Mouse (Mus musculus) bone marrow, adult 2 months (tissue): Measurements from ENCODE around the gene Bckdha. TPM values are rescaled to one million over a fixed set of nuclear protein-coding genes. Genes with fewer than 3 reads are reported as not detected.

Source experiments
- H3K27ac ChIP-seq: fragments of 200-500 bp; 2 replicates; pipeline ENCODE4 v1.5.1; 2012; ENCODE audit warnings: low read depth, mild to moderate bottlenecking, control low read depth, inconsistent platforms, low read length; ENCODE audit not compliant: control insufficient read depth, poor library complexity, insufficient read depth
- H3K4me1 ChIP-seq: fragments of 200-500 bp; 2 replicates; pipeline ENCODE4 v1.6.1; 2011; ENCODE audit warnings: low read length; ENCODE audit not compliant: control insufficient read depth, insufficient read depth
- H3K4me3 ChIP-seq: fragments of 200-500 bp; replicated peaks from 2 replicates; pipeline ENCODE3; 2011; ENCODE audit warnings: mild to moderate bottlenecking, low read depth, low read length, control low read depth; ENCODE audit not compliant: control insufficient read depth
- CTCF ChIP-seq: fragments of 200-500 bp; IDR thresholded peaks from 2 replicates; pipeline ENCODE4 v1.5.1; 2011; ENCODE audit warnings: low read length, control low read depth; ENCODE audit not compliant: control insufficient read depth, insufficient read depth
- POLR2A ChIP-seq: fragments of 200-500 bp; IDR thresholded peaks from 2 replicates; pipeline ENCODE4 v1.6.1; 2011; ENCODE audit warnings: low read depth, mild to moderate bottlenecking, control low read depth, low read length, borderline replicate concordance; ENCODE audit not compliant: control insufficient read depth
- WGBS: fragments of 180-500 bp; shearing (Covaris S2); methylation state at CpG from one replicate; pipeline ENCODE4 v1.1.7; 2018; 5-methylcytosine and 5-hydroxymethylcytosine counted together
- polyA plus RNA-seq: library from polyadenylated mRNA; stranded (reverse); fragments of >200 nt; gene quantifications from 2 replicates; pipeline ENCODE4 v1.2.4, GENCODE M21; 2011; ENCODE audit warnings: low replicate concordance; ENCODE audit not compliant: missing spikeins, insufficient read depth, insufficient read length

Bckdha gene
- polyA plus RNA-seq, 1 experiment = 36.1 TPM

DNA sequence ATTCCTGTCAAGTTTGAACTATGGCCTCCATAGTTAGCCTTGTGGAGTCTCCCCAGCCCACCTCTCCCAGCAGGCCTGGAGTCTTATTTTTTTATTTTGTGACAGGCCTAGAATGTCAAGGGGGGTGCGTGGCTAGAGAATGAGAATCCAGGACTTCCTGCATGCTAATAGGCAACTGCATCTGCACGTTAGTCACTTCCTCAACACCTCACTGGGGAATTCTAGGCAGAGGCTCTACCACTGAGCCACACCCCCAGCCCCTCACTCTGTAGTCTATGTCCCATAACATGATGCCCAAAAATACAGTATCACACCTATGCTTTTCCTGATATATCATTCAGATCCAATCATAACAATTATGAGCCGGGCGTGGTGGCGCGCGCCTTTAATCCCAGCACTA lies 18.2 kb upstream of the Bckdha start:
- TF ChIP-seq POLR2A = no peak
- TF ChIP-seq CTCF = no peak
- Histone ChIP-seq H3K4me3 (no peak overlapping the region), H3K27ac (no peak overlapping the region), H3K4me1 (peaks cover 10% of the 10 kb centered on the region)
- 77% methylated on average over 7 of the region's 7 CpGs for WGBS

DNA sequence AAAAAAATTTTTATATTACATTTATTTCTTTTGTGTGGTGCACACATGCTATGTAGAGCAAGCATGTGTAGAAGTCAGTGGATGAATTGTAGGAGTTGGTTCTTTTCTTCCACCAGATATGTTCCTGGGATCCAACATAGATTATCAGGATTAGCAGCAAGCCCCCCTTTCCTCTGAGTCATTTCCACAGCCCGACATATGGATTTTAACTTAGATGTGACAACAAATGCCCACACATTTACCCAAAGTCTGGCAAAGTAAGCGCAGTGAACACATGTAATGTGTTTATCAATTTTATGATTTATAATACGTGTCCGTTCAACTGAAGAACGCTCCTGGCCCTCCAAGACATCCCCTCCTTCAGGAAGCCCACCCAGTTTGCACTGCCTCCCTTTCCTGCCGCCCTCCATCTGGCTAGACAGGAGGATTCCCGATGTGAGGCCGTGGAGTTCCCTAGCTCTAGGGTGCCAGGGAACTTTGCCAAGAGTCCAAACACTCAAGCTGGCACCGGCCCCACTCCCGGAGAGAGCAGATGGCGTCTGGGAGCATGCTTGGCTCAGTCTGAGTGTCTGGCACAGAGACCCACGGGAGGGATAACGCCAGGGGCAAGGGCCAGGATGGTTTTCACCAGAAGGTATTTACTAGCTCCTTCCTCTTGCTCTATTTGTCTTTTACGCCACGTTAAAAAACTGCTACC lies 17.5 kb upstream of the Bckdha start:
- TF ChIP-seq POLR2A = no peak
- no peak for TF ChIP-seq CTCF
- H3K4me3 ChIP-seq = no peak overlapping the region
- 85% methylated on average over 15 of the region's 15 CpGs for WGBS
- peaks cover 5% of the 10 kb centered on the region for H3K4me1 ChIP-seq
- no peak overlapping the region for H3K27ac ChIP-seq

DNA sequence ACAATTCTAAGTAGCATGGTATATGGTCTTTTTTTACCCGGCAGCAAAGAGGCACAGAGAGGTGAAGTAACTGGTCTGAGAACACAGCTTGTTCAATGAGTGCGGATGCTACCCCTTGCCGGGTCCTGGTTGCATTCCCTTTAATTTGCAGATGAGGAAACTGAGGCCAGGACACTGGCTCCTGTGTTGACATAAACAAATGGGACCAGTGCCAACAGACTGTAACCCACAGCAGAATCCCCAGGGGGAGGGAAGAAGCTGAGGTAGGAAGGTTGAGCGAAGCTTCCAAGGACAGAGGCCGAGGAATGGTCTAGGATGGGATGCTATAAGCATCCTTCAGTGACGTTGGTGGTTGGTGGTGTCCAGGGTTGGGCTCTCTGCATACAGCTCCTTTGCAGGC lies 16.6 kb upstream of the Bckdha start:
- H3K4me1 ChIP-seq = peaks cover 4% of the 10 kb centered on the region
- H3K27ac ChIP-seq = no peak overlapping the region
- TF ChIP-seq CTCF = no peak
- TF ChIP-seq POLR2A = no peak
- H3K4me3 ChIP-seq = no peak overlapping the region
- WGBS = 64% methylated on average over 6 of the region's 6 CpGs

DNA sequence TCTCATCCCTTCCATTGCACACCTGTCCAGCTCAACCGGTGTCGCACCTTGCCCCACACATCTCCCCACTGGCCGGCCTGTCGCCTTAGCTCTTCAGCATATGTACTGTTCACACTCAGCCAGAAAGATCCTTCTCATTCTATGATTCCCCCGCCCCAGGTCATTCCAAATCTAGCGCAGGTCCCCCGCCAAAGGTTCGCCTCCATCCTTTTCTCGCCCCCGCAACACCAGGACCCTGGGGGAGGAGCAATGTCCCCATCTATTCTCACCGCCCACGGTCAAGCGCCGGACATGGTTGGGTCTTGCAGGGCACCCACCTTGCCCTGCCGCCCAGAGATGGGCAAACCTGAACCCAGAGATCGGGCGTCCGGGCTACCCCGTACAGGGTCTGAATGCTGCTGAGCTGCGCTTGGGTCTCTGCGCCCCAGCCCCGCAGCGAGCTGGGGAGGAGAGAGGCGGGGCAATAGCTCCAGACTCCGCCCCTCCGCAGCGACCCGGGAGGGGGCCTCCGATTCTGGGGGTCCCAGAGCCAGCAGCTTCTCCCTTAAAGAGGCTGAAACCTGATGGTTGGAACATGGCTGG lies 16.0 kb upstream of the Bckdha start, which contains the start of gene Tmem91:
TSS of gene Tmem91 (minus strand) at position 448 of the 582 bp plus-strand sequence.
- TF ChIP-seq POLR2A = no peak
- no peak for TF ChIP-seq CTCF
- peak within 1 kb of the TSS; percentile 7 for H3K4me3 ChIP-seq
- no peak within 1 kb of the TSS for H3K27ac ChIP-seq
- H3K4me1 ChIP-seq = peaks cover 4% of the 10 kb centered on the region
- WGBS = under 1% methylated on average over 29 of the region's 29 CpGs

DNA sequence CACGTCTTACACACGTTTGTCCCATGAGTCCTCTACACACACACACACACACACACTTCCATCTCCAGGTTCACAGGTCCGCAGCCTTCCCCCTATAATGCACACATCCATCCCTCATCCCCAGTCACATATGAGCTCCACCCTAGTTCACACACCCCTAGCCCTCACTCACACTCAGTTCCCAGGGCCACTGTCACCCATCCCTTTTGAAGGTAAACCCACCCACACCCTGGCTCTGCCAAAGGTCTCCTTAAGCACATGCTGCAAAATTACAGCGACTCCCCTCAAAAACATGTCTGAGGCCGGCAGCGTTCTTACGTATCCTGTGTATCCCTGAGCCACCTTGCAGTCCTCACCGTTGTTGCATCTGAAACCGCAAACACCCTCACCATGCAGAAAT lies 15.5 kb upstream of the Bckdha start:
- 5% methylated on average over 9 of the region's 9 CpGs for WGBS
- Histone ChIP-seq H3K27ac (no peak overlapping the region), H3K4me3 (peak overlapping the region; percentile 7), H3K4me1 (peaks cover 4% of the 10 kb centered on the region)
- TF ChIP-seq CTCF = no peak
- no peak for TF ChIP-seq POLR2A

DNA sequence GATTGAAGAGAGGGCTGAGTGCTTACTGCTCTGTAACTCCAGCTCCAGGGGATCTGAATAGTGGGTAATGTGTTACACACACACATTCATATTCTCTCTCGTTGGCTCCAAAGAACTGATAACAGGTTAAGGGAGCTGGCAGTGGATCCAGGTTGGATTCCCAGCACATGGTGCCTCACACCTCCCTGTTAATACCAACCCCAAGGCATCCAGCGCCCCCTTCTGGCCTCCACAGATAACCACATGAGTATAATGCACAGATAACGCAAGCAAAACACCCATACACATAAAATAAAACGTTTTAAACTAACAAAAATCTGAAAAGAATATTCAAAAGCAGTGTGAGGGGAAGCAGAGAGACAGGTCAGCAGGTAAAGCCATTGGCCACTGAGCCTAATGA lies 13.7 kb upstream of the Bckdha start:
- 57% methylated on average over 4 of the region's 4 CpGs for WGBS
- no peak overlapping the region for H3K27ac ChIP-seq
- TF ChIP-seq POLR2A (no peak), CTCF (no peak)

DNA sequence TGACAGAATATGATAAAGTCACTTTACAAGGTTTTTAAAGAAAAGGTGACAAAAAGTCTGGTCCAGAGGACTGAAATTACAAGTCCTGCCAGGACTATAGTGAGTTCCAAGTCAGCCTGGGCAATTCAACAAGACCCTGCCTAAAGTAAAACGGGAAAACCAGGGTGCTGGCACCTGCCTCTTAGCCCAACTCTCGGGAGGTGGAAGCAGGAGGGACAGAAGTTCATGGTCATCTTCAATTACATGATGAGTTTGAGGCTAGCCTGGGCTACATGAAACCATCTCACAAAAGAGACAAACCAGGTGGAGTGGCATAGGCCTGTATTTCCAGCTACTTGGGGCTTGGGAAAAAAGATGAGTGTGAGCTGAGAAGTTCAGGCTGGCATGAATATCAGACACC lies 12.9 kb upstream of the Bckdha start:
- TF ChIP-seq CTCF = no peak
- no peak for TF ChIP-seq POLR2A
- 75% methylated on average over 2 of the region's 2 CpGs for WGBS

More for the DNA sequence above, 13.7 kb upstream of the Bckdha start:
- Histone ChIP-seq H3K4me1 (peaks cover 2% of the 10 kb centered on the region), H3K4me3 (no peak overlapping the region)

DNA sequence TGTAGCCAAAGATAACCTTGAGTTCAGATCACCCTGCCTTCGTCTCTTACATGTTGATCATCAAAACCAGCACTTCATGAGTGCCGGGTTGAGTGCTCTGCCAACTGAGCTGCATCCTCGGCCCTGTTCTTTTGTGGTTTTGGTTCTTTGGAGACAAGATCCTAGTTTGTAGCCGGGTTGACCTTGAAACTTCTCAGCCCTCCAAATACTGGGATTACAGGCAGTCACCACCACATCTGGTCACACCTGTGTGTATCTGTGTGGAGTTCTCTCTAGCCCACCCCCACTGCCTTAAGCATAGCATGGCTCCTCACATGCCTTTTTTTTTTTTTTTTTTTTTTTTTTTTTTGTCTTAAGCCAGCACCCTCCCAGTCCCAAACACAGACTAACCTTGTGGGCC lies 11.3 kb upstream of the Bckdha start:
- peaks cover 2% of the 10 kb centered on the region for H3K4me1 ChIP-seq
- 78% methylated on average over 4 of the region's 4 CpGs for WGBS
- H3K4me3 ChIP-seq = no peak overlapping the region
- no peak for TF ChIP-seq POLR2A
- no peak for TF ChIP-seq CTCF
- H3K27ac ChIP-seq = no peak overlapping the region

More for the DNA sequence above, 12.9 kb upstream of the Bckdha start:
- peaks cover 2% of the 10 kb centered on the region for H3K4me1 ChIP-seq
- no peak overlapping the region for H3K4me3 ChIP-seq
- no peak overlapping the region for H3K27ac ChIP-seq
